Comparison of ENCODE assay signal across 19 mouse cellular contexts in genomic region chr2:38652098-38652497, GRCm38 (mm10).
"Had no signal": no experiment of that assay in that cellular context is flagged by ENCODE, and none has a peak within 500 bp of the region (broad histone marks: within the 10 kb centered on the region; RNA-seq: fewer than 3 reads in every experiment).

No protein-coding gene starts in this region.

- H3K9ac ChIP-seq: heart, embryonic 12.5 days; hindbrain, embryonic 12.5 days; hindbrain, embryonic 14.5 days; kidney, embryonic 15.5 days; limb, embryonic 12.5 days; liver, embryonic 13.5 days had no signal

- H3K27ac ChIP-seq: gastrocnemius, adult 2 months; heart, embryonic 10.5 days; hindbrain, embryonic 10.5 days; hindbrain, embryonic 12.5 days; hindbrain, embryonic 14.5 days; hindbrain, postnatal 0 days; kidney, embryonic 15.5 days; kidney, postnatal 0 days; limb, embryonic 12.5 days; limb, embryonic 15.5 days; liver, embryonic 13.5 days had no signal

- H3K9me3 ChIP-seq: heart, embryonic 10.5 days; heart, embryonic 12.5 days; hindbrain, embryonic 10.5 days; hindbrain, embryonic 12.5 days; kidney, embryonic 15.5 days; limb, embryonic 12.5 days; limb, embryonic 15.5 days; liver, embryonic 13.5 days had no signal

- H3K27me3 ChIP-seq: limb, embryonic 12.5 days had no signal

- H3K36me3 ChIP-seq: heart, embryonic 10.5 days; heart, embryonic 12.5 days; hindbrain, embryonic 10.5 days; hindbrain, embryonic 12.5 days; kidney, embryonic 15.5 days; limb, embryonic 12.5 days; limb, embryonic 15.5 days; liver, embryonic 13.5 days had no signal

- ATAC-seq: intestine, embryonic 16.5 days had no signal

- DNase-seq: kidney, adult 11 months; kidney, adult 9 months; kidney, postnatal 14 days; kidney, postnatal 36 days; layer of hippocampus, adult 9-11 months; layer of hippocampus, postnatal 36 days; liver, embryonic 13.5 days had no signal

- H3K4me1 ChIP-seq: kidney, embryonic 15.5 days; liver, embryonic 13.5 days had no signal

- H3K4me3 ChIP-seq: gastrocnemius, adult 2 months; heart, embryonic 10.5 days; heart, embryonic 12.5 days; hindbrain, embryonic 10.5 days; hindbrain, embryonic 12.5 days; kidney, embryonic 15.5 days; limb, embryonic 12.5 days; limb, embryonic 15.5 days; liver, embryonic 13.5 days had no signal

- H3K4me2 ChIP-seq: heart, embryonic 12.5 days; hindbrain, embryonic 12.5 days; hindbrain, embryonic 14.5 days; kidney, embryonic 15.5 days; limb, embryonic 12.5 days; limb, embryonic 15.5 days; liver, embryonic 13.5 days had no signal
